Mouse (Mus musculus): ENCODE data around the gene Rubcnl. TPM values are rescaled to one million over a fixed set of nuclear protein-coding genes. Genes with fewer than 3 reads are reported as not detected.

Rubcnl gene
- total and polyA plus RNA-seq, 3 experiments: 0.05 TPM; not detected in 2

- H3K27me3 ChIP-seq (ENCODE audit: insufficient read depth, low read length): 0 out of 2 replicates have a peak, but pooled peaks cover 3% of the 10 kb centered on the region
- H3K4me3 ChIP-seq (ENCODE audit: low read depth, low read length): no peak overlapping the region
- no peak for ATAC-seq (ENCODE audit: extremely low read depth, insufficient number of reproducible peaks, low FRiP score, poor library complexity, severe bottlenecking)
Observed at GRCm38 (mm10) chr14:75071091-75071490, 55.3 kb downstream of the Rubcnl start.

GRCm38 (mm10) chr14:75075299-75076180 lies 59.7 kb downstream of the Rubcnl start:
- no peak for ATAC-seq (ENCODE audit: extremely low read depth, insufficient number of reproducible peaks, low FRiP score, poor library complexity, severe bottlenecking)
- Histone ChIP-seq H3K9me3 (replicated peaks) (no peaks in the 10 kb centered on the region), H3K27me3 (ENCODE audit: insufficient read depth, low read length) (0 out of 2 replicates have a peak, but pooled peaks cover 3% of the 10 kb centered on the region), H3K4me1 (ENCODE audit: insufficient read depth, low read depth, low read length) (no peaks in the 10 kb centered on the region), H3K36me3 (replicated peaks) (no peaks in the 10 kb centered on the region), H3K4me3 (ENCODE audit: low read depth, low read length) (no peak overlapping the region)
- DNase-seq (ENCODE audit: low spot score): no peak
- TF ChIP-seq GATA1 (IDR thresholded peaks at IDR 0.05; ENCODE audit: borderline replicate concordance, low read length) (no peak), TAL1 (conservative IDR thresholded peaks at IDR 0.05; ENCODE audit: low read depth, low read length) (no peak), POLR2AphosphoS5 (IDR thresholded peaks at IDR 0.05; ENCODE audit: insufficient replicate concordance, low read depth, low read length) (no peak), GATA2 (IDR thresholded peaks at IDR 0.05; ENCODE audit: borderline replicate concordance, low read depth, low read length) (no peak), CTCF (IDR thresholded peaks at IDR 0.05; ENCODE audit: low read depth, low read length) (no peak)

More at GRCm38 (mm10) chr14:75071091-75071490, 55.3 kb downstream of the Rubcnl start:
- no peaks in the 10 kb centered on the region for H3K36me3 ChIP-seq (replicated peaks)
- H3K9me3 ChIP-seq (replicated peaks): no peaks in the 10 kb centered on the region
- TF ChIP-seq GATA2 (IDR thresholded peaks at IDR 0.05; ENCODE audit: borderline replicate concordance, low read depth, low read length) (no peak), TAL1 (conservative IDR thresholded peaks at IDR 0.05; ENCODE audit: low read depth, low read length) (no peak), CTCF (IDR thresholded peaks at IDR 0.05; ENCODE audit: low read depth, low read length) (no peak), POLR2AphosphoS5 (IDR thresholded peaks at IDR 0.05; ENCODE audit: insufficient replicate concordance, low read depth, low read length) (no peak), GATA1 (IDR thresholded peaks at IDR 0.05; ENCODE audit: borderline replicate concordance, low read length) (no peak)
- H3K4me1 ChIP-seq (ENCODE audit: insufficient read depth, low read depth, low read length): no peaks in the 10 kb centered on the region
- no peak for DNase-seq (ENCODE audit: low spot score)

GRCm38 (mm10) chr14:75077946-75078345 lies 62.1 kb downstream of the Rubcnl start:
- no peak for ATAC-seq (ENCODE audit: extremely low read depth, insufficient number of reproducible peaks, low FRiP score, poor library complexity, severe bottlenecking)
- peaks cover 2% of the 10 kb centered on the region for H3K27me3 ChIP-seq (ENCODE audit: insufficient read depth, low read length)

More at GRCm38 (mm10) chr14:75077946-75078345, 62.1 kb downstream of the Rubcnl start:
- Histone ChIP-seq H3K4me3 (ENCODE audit: low read depth, low read length) (no peak overlapping the region), H3K9me3 (replicated peaks) (no peaks in the 10 kb centered on the region), H3K4me1 (ENCODE audit: insufficient read depth, low read depth, low read length) (no peaks in the 10 kb centered on the region), H3K36me3 (replicated peaks) (no peaks in the 10 kb centered on the region)
- DNase-seq (ENCODE audit: low spot score): no peak
- TF ChIP-seq GATA1 (IDR thresholded peaks at IDR 0.05; ENCODE audit: borderline replicate concordance, low read length) (no peak), POLR2AphosphoS5 (IDR thresholded peaks at IDR 0.05; ENCODE audit: insufficient replicate concordance, low read depth, low read length) (no peak), GATA2 (IDR thresholded peaks at IDR 0.05; ENCODE audit: borderline replicate concordance, low read depth, low read length) (no peak), CTCF (IDR thresholded peaks at IDR 0.05; ENCODE audit: low read depth, low read length) (no peak), TAL1 (conservative IDR thresholded peaks at IDR 0.05; ENCODE audit: low read depth, low read length) (no peak)

Other genes starting within 250 kb of the Rubcnl start
- not detected in 2 replicates for gene Lrch1, start 68.2 kb upstream of the Rubcnl start, total RNA-seq (2014; fragmentation: Nextera tagmentation)
- 0.12 and 0.16 TPM in 2 replicates for gene Lrch1, start 68.2 kb upstream of the Rubcnl start, total RNA-seq (2017)
- not detected in 2 replicates for gene Lrch1, start 68.2 kb upstream of the Rubcnl start, polyA plus RNA-seq (2012)
- not detected in 2 replicates for gene Lrrc63, start 114.9 kb downstream of the Rubcnl start, total RNA-seq (2014; fragmentation: Nextera tagmentation)
- gene Lrrc63, start 114.9 kb downstream of the Rubcnl start, total RNA-seq (2017): not detected in 2 replicates
- not detected in 2 replicates for gene Lrrc63, start 114.9 kb downstream of the Rubcnl start, polyA plus RNA-seq (2012)
- gene Lcp1, start 115.1 kb downstream of the Rubcnl start, total RNA-seq (2014; fragmentation: Nextera tagmentation): 1.5 and 2.3 TPM in 2 replicates
- gene Lcp1, start 115.1 kb downstream of the Rubcnl start, total RNA-seq (2017): 21.1 and 23.4 TPM in 2 replicates
- gene Lcp1, start 115.1 kb downstream of the Rubcnl start, polyA plus RNA-seq (2012): 0.33 and 0.55 TPM in 2 replicates
- gene Cpb2, start 226.3 kb downstream of the Rubcnl start, total RNA-seq (2014; fragmentation: Nextera tagmentation): not detected in 2 replicates
- gene Cpb2, start 226.3 kb downstream of the Rubcnl start, total RNA-seq (2017): not detected in 2 replicates
- gene Cpb2, start 226.3 kb downstream of the Rubcnl start, polyA plus RNA-seq (2012): not detected in 2 replicates